Mouse (Mus musculus) T-helper 2 cell (primary cell): Measurements from ENCODE around the gene Klf6.

Experiments used
- in situ Hi-C: fragments of 300-600 bp; cut with MboI, MseI; formaldehyde crosslinking; loops from one replicate; pipeline ENCODE4 v1.15.1; 2025; ENCODE audit warnings: high pct_unique_total_duplicates

Gene Klf6

GRCm38 (mm10) chr13:5861157-5862002, at the start of gene Klf6:
Gene Klf6, plus strand, starts transcription at chr13:5861482.
- in situ Hi-C loops = loop anchor here (5.0 kb wide), 1 partner anchor 94 kb away; no protein-coding TSS in a partner anchor

DNA sequence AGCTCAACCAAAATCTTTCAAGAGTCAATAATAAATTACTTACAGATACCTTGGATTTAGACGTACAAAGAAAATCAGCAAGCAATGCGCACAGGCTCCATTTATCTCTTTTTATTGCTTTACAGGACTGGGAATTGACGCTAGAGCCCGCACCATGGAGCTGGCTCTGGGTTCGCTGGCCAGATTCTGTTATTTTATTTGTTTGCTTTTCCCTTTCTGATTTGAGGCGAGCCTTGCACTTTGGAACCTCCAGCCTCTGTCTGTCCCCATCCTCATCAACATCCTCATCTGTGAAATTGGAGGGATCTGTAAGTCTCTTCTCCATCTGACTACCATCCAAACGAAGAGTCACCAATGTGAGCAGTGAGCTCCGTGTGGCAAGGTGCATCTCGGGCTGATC, 47.8 kb upstream of the Klf6 start:
- in situ Hi-C loops = no loop called here

DNA sequence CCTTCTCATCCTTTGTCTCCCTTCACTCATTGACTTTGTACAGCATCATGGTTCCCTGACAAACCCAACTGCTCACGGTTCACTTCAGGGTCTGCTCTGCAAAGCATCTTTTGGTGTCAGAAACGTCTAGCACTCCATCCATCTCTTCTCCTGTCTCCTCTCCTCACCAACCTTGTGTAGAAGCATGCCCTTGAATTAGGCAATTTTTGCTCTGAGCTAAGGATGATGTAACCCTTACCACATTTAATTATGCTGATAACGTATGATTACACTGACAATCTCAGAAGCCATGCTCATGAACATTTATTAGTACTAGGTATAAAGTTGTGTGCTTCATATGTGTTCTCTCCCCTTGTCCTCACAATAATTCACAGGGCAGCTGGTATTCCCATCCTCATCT, 44.0 kb upstream of the Klf6 start:
- in situ Hi-C loops = no loop called here

DNA sequence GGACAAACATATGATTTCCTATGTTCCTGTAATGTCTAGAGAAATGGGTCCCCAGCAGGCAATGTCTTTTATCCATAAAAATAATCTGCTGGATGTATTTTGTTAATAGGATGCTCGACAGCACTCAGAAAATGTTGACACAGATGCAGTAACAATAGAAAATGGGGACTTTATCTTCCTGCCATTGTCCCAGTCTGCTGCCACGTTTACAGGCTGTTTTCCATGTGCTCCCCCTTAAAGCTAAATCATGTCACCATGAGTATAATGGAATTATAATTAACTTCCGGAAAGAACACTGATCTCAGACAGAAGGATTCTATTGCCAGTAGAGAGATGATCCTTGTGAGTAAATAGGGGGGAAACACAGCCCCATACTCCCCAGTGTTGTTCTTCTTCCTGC, 42.1 kb upstream of the Klf6 start:
- in situ Hi-C loops = no loop called here

DNA sequence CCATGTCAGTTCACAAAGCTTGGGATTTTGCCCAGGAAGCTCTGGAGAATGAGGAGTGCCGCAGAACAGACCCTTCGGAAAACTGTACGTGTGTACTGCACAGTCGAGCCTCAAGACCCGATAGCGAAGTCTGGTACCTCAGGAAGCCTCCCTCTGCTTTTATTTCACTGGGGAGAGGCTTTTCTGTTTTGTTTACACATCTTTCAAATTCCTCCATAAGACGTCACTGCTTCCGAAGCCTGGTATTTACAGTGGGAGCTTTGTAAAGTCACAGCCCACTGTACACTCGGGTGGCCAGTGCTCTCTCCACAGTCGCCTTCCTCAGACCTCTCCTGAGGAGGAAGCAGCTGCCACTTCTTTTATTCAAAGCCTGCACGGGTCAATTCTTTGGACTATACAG, 38.7 kb upstream of the Klf6 start:
- in situ Hi-C loops = no loop called here

- in situ Hi-C loops = no loop called here
Observed at GRCm38 (mm10) chr13:5823150-5823549, 38.1 kb upstream of the Klf6 start.

- in situ Hi-C loops = no loop called here
Observed at GRCm38 (mm10) chr13:5824189-5824815, 37.0 kb upstream of the Klf6 start.

- in situ Hi-C loops = no loop called here
Observed at GRCm38 (mm10) chr13:5826170-5826827, 35.0 kb upstream of the Klf6 start.

- in situ Hi-C loops = no loop called here
Observed at GRCm38 (mm10) chr13:5831976-5832375, 29.3 kb upstream of the Klf6 start.

- in situ Hi-C loops = no loop called here
Observed at GRCm38 (mm10) chr13:5837174-5837777, 24.0 kb upstream of the Klf6 start.

DNA sequence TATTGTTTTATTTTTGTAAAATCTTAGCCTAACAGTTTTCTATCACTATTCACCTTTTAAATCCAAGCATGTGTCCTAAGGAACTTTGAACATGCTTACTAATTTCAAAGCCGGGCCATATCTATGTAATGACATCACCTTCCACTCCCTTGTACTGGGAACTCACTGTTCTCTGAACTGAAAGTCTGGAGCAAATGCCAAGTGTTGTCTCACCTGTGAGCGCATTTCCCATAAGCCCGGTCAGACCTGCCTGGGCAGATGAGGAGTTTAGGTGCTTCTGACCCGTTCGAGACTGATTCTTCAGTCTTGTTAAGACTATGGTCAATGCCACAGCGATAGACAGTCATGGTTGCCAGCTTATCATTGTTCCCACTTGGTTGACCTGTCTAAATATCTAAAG, 19.9 kb upstream of the Klf6 start:
- in situ Hi-C loops = no loop called here

GRCm38 (mm10) chr13:5842911-5843310, 18.4 kb upstream of the Klf6 start:
- in situ Hi-C loops = no loop called here

DNA sequence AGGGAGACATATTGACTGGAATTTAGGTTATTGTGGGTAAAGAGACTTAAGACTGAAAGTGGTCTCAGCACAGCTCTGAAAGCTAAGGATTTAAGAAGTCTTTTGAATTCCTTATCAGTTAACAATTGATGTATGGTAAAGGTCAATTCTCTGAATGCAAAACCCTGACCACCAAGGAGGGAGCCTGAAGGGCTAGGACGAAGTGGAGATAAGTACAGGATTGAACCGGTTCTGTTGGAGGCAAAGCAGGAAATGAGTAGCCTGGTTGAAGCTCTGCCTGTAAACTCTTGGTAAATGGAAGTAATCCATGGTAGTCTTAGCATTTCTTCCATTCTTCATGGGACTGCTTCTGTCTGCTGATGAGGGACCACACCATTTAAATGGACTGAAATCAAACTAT, 17.5 kb upstream of the Klf6 start:
- in situ Hi-C loops = no loop called here

DNA sequence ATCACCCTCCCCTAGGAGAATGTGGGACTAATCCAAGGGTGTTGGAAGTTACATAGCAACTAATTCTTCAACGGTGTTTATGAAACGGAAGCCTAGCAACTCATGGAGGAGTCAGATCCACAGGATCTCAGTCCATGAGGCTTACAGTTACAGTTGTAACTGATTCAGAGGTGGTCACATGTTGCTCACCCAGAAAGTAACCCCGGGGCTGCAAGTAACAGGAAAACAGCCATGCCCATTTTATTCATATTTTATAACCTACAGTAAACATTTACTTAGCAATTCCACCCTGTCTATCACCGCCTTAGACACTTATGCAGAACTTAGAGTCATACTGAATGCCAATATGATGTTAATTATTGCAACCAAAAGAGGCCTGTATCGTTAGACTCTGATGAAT, 16.9 kb upstream of the Klf6 start:
- in situ Hi-C loops = no loop called here

GRCm38 (mm10) chr13:5845161-5845590, 16.1 kb upstream of the Klf6 start:
- in situ Hi-C loops = loop anchor here (5.0 kb wide), 1 partner anchor 333 kb away; no protein-coding TSS in a partner anchor

DNA sequence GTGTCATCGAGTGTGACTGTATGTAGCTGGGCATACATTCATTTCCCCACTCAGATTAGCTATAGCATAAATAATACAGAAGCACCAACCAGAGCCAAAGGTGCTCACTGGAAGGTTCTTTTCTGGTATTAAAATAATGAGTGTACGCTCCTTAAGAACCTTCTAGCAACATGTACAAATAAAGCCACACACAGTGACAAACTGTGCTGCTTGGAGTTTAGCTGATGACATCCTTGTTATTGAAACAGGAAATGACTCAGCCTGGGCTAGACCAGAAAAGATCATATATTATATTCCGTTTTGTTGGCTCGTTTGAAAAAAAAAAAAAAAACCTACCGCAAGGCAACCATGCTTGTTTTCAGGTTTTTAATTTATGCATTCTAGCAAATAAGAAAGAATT, 15.7 kb upstream of the Klf6 start:
- in situ Hi-C loops = loop anchor here (5.0 kb wide), 1 partner anchor 333 kb away; no protein-coding TSS in a partner anchor

DNA sequence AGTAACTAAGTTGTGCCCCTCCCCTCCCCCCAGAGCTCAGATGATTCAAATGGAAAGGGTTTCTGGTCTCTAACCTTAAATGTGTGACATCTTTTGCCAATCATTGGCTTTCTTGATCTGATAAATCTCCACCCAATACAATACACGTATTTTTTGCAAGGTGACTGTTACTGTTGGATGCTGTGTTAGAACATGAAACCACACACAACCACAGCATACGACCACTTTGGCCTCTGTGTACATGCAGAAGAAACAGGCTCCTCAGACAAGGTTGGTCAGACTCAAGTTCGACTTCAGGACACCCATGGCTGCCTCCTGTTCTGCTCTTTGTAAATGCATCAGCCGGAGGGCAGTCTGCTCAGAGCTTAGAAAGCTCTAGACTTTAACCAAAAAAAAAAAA, 14.4 kb upstream of the Klf6 start:
- in situ Hi-C loops = loop anchor here (5.0 kb wide), 1 partner anchor 335 kb away; no protein-coding TSS in a partner anchor

DNA sequence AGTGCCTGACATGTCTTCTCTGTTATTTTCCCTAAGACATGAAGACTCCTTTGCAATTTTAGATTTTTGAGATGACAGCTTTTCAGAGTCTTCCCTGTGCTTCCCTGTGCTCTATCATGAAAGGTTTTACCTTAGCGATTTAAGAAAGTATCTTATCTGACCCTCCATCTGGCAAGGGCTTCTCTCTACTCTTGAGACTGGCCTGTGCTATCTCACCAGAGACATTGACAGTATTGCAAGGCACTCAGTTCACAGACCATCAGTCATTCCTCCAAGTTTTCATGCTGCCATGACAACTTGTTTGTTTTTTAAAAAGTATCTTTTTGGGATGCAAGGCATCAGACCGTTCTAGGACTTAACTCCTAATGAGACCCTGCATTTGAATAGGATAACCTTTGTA, 13.5 kb upstream of the Klf6 start:
- in situ Hi-C loops = loop anchor here (5.0 kb wide), 1 partner anchor 335 kb away; no protein-coding TSS in a partner anchor

DNA sequence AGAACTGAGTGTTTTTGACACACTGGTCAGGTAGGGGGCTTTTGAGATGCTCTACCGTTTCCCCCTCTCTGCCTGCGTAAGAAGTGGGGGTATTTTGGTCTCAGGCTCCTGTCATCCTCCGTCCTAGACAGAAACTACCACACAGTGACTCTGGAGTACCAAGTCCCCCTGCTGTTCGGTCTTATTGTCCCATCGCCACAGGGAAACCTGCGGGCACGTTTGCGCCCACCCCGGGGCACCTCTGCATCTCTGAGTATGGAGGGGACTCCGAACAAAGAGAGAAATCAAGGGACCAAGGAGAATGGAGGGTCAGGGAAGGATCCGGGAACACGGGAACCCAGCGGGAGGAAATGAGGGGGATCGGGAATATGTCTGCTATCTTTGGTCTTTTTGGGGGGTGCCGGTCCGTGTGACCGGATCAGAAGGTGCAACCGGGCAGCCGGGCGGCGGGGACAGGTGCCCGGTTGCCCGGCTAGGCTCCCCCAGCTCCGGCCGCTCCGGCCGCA, 578 bp upstream of the Klf6 start:
- in situ Hi-C loops = loop anchor here (5.0 kb wide), 1 partner anchor 93 kb away; no protein-coding TSS in a partner anchor

- in situ Hi-C loops = loop anchor here (5.0 kb wide), 1 partner anchor 95 kb away; no protein-coding TSS in a partner anchor
Observed at GRCm38 (mm10) chr13:5862003-5862625, 832 bp downstream of the Klf6 start.
